Mouse (Mus musculus) embryo, embryonic 10.5 days (tissue): Measurements from ENCODE around the gene Ldb1.
"Not testable (repeated sequence)": the region's sequence is repeated elsewhere in the genome, so short reads cannot be mapped to it uniquely, and the experiment has no call there.

Source experiments
- DNase-seq: peaks from one replicate; pipeline ENCODE4 v3.0.0-alpha.2; 2015; ENCODE audit warnings: low spot score

Gene Ldb1

GRCm38 (mm10) chr19:46028747-46029320 is 16.2 kb downstream of the Ldb1 start:
- no peak for DNase-seq

DNA sequence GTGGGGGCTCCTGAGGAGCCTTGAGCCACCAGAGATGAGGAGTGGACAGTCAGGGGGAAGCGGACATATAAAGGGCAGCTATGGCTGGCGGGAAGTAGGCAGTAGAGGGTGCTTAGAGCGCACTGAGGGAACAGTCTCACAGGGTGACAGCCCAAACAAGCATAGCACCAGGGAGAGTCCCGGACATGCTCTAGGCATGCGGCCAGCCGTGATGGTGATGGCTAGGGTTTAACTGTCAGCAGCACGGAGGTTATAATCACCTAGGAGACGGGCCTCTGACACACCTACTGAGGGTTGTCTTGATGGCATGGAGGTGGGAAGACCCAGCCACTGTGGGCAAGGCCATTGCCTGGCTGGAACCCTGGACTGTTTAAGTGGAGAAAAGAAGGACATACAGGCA is 18.4 kb downstream of the Ldb1 start:
- no peak for DNase-seq

GRCm38 (mm10) chr19:46024959-46025358 is 20.1 kb downstream of the Ldb1 start:
- DNase-seq, result no peak

- no peak for DNase-seq
These were observed 29.0 kb downstream of the Ldb1 start for GRCm38 (mm10) chr19:46016023-46016422.

DNA sequence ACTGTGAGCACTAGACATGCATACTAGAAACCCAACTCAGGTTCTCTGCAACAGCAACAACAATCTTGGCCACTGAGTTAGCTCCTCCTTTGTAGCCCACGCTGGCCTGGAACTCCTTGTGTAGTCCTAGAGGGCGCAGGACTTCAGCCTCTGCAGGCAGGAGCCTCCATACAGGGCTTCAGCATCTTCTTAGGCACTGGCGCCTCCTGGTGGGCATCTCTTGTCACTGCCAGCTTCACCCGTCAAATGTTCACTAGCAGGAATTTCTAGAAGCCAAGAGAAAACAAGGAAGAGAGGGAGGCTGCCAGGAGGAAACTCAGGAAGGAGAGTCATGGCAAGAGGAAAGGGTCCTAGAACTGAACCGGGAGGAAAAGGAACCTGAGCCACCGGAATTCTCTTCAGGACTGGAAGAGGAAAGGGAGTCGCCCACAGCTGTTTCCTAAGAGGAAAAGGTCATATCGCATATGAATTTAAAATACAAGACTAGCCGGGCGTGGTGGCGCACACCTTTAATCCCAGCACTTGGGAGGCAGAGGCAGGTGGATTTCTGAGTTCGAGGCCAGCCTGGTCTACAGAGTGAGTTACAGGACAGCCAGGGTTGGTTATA is 30.3 kb downstream of the Ldb1 start:
- DNase-seq, result peak; percentile 96

DNA sequence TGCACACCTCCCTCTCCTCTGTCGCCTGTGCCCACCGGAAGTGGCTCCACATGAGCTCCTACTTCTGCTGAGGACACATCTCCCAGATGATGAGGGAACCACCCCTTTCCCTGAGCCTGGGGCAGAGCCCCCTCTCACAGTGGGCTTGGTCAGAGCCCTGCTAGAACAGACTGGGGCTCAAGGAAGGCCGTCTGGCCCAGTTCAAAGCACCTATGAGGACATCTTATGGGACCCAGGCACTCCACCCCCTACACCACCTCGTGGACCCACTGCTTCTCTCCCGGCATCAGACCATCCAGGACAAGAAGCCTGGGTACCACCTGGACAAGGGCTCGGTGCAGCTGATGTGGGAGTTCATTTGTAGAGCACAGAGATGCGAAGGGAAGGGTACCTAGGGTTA is 39.3 kb downstream of the Ldb1 start:
- DNase-seq, result no peak

GRCm38 (mm10) chr19:46004814-46005466 is 40.1 kb downstream of the Ldb1 start:
- DNase-seq, result no peak

DNA sequence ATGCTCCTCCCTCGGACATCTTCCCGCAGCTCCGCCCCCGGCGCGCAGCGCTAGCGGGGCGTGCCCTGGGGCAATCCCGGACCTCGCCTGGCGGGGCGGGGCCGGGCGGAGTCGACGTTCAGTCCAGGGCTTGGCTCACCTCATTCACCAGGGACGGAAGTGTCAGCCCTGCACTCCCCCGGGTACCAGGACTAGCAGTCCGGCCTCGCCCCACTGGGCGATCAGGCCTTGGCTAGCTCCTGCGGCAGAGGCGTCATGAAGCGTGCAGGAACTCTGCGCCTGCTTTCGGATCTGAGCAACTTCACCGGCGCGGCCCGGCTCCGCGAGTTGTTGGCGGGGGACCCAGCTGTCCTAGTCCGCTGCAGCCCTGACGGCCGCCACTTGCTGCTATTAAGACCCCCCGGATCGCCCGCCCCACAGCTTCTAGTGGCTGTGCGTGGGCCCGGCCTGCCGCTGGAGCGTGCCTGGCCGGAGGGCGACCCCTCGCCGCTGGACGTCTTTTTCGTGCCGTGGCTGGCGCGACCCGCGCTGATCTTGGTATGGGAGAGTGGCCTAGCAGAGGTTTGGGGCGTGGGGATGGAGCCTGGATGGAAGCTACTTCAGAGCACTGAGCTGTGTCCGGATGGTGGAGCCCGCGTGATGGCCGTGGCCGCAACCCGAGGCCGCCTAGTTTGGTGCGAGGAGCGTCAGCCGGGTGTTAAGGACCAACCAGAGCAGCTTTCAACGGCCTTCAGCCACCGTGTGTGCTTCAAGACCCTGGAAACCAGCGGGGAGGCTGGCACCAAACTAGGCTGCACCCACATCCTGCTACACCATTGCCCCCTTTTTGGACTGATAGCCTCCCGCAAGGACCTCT is 41.4 kb downstream of the Ldb1 start, which contains the start of gene Hps6:
Gene Hps6 (plus strand): TSS at position 138 of the 856 bp plus-strand sequence.
- DNase-seq, result peak; percentile 82

DNA sequence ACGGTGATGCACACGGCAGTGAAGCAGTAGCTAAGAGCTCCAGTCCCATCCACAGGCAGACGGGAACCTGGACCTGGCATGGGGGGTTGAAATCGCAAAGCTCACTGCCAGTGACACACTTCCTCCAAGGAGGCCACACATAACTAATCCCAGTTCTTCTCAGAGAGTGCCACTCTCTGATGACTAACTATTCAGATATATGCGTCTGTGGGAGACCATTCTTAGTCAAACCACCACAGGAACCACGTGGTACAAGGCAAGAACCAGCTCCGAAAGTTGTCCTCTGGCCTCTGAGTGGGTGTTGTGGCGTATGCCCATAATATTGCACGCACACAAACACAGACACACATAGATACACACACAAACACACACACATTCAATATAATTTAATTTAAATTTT is 42.7 kb downstream of the Ldb1 start:
- DNase-seq, result no peak

- DNase-seq, result no peak
These were observed 45.6 kb downstream of the Ldb1 start for GRCm38 (mm10) chr19:45999378-45999777.

DNA sequence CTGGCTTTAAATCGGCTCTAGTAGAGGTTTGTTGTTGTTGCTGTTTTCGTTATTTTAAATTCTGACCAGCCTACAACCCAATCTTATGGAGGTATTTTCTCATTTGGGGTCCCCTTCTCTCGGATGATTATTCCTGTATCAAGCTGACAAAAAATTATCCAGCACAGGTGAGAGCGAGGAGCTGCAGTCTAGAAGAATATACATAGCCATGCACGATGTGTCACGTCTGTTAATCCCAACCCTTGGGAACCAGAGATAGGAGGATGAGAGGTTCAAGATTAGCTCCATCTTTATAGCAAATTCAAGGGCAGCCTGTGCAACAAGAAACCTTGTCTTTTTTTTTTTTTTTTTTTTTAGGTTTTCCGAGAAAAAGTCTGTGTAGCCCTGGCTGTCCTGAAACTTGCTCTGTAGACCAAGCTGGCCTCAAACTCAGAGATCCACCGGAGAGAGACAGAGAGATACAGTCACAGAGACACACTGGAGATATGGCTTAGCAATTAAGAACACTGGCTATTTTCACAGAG is 46.3 kb downstream of the Ldb1 start:
- no peak for DNase-seq

- peak; percentile 99 for DNase-seq
These were observed 47.0 kb downstream of the Ldb1 start, which contains the start of gene Armh3 for GRCm38 (mm10) chr19:45997785-45998693. Gene Armh3, minus strand, starts transcription at chr19:45998488.

- peak; percentile 56 for DNase-seq
These were observed 47.6 kb downstream of the Ldb1 start for GRCm38 (mm10) chr19:45997365-45997764.

DNA sequence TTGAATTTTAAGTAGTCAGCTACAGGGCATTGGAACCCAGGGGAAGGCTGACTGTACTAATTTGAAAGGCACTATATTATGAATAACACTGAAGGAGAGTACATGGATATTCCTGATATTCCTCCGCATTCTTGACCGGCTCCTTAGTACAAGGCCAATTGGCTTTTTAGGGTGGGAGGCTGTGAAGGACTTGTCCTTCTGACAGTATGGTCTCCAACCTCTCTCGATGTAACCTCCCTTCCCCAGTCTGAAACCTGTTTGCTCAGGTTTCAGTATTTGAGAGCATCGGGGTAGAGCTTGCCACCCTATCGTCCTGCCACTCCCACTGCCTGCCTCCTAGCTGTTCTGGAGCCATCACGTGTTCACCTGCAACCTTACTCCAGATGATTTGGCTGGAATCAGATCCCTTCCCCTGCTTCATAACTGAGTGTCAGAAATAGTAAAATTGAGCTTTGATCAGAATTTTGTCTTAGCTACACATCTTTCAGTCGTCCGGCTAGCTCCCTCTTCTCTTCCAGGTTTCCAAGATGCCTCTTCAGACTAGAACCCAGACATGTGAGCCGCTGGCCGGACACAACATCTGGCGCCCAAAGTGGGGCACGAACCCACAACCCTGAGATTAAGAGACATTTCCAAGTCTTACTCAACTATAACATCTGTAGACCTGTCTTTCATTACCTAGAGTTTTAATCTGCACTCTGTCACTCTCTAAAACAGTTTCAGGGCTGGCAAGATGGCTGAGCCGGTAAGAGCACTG is 50.9 kb downstream of the Ldb1 start:
- no peak for DNase-seq

GRCm38 (mm10) chr19:45993441-45993840 is 51.6 kb downstream of the Ldb1 start:
- DNase-seq, result not testable (repeated sequence)

DNA sequence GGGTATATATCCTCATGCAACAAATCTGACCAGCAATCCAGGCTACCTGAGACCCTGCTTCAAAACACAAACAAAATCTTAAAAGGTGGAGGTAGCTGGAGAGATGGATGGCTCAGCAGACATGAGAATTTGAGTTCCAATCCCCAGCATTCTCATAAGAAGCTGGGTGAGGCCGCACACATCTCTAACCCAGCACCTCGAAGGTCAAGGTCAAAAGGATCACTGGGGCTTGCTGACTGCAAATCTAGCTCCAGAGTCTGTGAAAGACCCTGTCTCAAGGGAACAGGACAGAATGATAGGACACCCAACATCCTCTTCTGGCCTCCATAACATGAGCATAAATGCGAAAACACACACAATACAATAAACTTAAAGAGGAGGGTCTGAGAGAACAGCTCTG is 53.8 kb downstream of the Ldb1 start:
- no peak for DNase-seq

DNA sequence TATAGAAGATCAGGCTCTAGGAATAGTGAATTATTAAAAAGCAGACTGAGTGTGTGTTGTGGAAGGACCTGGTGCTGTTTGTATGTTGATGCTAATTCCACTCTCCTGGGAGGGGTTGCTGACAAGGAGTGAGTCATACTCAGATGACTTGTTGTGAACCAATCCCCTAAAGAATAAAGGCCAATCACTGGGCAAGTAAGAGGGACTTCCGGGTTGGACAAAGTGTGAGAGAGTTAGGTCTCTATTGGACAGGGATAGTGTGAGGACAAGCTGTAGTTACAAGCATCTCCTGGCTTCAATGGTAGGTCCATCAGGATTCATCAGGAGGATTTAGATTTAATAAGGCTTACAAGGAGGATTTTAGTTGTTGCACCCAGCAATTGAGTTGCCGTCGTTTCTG is 56.8 kb downstream of the Ldb1 start:
- no peak for DNase-seq

GRCm38 (mm10) chr19:45984379-45984778 is 60.6 kb downstream of the Ldb1 start:
- no peak for DNase-seq
